Mouse (Mus musculus) lung, postnatal 4 days (tissue): ENCODE results near the gene Zswim1.
A peak's percentile ranks its signal among the peaks of the same experiment; 100 is the strongest.

Source experiments
- DNase-seq, 2 experiments: peaks; one replicate each; pipeline ENCODE4 v3.0.0; 2021

Zswim1 gene

DNA sequence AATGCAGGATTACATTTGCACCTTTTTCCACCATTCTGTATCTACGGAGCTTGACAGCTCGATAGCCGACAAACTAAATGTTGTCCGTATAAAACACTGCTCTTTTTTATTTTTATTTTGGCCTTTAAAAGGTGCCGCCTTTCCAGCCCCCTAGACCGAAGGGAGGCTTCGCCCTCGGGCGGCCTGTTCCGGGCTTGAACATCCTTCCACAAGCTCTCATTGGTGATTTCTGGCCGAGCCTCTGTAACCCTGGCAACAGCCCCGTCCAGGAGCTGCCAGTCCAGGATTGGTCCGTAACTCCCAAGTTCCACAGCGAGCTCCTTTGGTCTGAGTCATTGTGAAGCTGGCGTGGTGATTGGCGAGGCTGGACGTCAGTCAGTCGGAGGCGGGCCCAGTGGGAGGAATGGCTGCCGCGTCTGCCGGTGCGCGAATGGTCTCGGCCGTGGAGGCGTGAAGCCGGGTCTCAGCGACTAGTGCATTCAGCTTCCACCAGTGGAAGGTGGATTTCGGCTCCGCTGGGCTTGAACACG, at the start of gene Zswim1:
Zswim1 (plus strand) TSS at position 51 of the 530 bp plus-strand sequence.
- peak; percentile 99 to 100 for DNase-seq

DNA sequence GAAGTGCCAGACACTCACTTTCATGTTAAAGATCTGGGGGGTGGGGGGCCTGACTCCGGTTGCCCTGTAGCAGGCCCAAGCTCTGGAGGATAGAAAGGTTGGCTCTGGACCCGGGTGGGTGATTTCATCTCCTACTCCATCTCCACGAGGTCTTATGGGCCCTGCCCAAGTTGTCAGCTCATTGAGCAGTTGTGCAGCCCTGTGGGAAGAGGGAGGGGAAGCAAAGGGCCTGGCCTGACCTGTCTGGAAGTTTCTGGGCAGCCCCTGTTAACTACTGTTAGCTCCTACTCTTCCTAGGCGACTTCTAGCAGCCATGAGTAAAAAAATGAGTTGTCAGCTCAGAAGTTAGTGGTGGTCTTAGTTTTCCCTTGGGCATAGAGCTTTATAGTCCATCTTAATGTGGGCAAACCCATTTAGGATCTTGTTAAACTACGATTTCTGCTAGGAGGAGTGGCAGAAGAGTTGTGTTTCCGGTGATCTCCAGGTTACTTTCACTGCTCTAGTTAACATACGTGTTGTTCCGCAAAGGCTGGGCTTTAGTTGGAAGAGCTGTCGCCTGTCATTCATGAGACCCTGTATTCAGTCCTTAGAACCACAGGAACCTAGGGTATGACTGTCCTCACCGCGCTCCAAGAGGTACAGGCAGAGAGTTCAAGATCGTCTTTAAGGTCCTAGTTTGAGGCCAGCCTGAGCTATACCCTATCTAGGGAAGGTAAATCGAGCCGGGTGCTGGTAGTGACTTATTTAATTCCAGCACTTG, 49.1 kb upstream of the Zswim1 start:
- no peak for DNase-seq

DNA sequence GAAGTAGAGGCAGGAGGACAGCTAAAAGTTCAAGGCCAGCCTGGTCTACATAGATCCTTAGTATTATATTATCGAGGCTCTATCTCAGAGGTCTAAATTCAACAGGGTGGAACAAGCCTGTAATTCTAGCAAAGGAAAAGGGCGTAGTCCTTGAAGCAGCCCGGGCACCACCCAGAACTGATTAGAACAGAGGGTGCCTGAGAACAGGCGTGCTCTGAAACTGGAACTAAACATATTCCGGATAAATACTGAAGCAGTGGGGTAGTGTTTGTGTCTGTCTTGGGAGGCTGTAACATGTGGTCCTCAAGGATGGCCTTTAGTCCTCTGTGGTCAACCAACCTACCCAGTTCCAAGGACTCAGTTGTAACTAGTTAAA, 48.5 kb upstream of the Zswim1 start:
- DNase-seq, result no peak

DNA sequence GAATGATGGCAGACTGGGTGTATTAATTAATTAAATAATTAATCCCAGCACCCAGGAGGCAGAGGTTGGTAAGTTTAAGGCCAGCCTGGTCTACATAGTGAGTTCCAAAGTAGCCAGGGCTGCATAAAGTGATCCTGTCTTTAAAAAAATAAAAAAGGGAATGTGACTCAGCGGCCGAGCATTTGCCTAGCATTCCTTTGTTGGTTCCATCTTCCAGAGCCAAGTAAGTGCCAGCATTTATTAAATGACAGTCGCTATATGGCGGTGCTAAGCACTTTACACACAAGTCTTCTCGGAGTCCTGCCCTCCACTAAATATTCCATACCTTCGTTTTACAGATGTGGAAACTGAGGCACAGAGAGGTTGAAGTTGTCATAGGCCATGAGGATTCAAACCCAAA, 46.4 kb upstream of the Zswim1 start:
- DNase-seq, result no peak

DNA sequence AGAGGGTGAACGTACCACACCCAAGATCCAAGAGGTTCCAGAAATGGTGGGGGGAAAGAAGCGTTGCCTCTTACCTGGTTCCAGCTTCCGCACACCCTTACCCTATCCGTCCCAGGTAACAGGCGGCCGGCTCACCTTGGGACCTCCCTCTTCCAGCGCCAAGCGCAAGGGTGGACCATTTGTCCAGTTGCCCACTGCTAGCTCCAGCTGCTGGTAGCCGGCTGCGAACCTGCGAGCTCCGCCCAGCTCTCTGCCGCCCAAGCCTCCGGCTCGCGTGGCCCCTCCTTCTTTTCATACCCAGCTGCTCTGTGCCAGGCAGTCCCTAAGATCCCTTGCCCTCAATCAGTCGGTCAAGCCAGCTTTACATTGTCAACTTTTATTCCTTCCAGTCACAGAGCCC, 45.7 kb upstream of the Zswim1 start:
- no peak for DNase-seq

DNA sequence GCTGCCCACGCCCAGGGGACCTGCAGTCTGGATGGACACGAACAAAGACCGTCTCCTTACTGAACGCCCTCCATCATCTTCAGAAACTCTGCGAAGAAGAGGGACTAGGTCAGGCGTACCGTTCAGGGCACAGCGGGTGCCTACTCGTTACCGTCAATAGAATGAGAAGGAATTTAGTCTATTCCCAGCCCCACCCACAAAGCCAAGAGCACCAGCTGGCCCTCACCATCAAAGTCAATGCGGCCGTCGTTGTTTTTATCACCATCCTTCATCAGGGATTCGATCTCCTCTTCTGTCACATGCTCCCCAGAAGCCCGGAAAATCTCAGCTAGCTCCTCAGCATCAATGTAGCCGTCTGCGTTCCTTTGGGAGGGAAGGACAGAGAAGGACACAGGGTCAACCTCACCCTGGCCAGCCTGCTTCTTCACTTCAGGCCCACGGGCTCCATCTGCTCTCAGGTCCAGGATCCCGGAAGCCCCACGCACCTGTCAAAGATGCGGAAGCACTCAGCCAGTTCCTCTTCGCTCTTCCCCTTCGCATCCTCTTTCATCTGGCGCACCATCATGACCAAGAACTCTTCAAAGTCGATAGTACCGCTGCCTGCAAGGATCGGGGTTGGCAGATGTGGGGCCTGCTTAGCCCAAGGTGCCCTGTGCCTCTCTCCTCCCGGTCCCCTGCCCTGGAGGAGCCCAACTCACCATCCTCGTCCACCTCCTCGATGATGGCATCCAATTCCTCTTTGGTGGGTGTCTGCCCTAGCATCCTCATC, 45.1 kb upstream of the Zswim1 start:
- DNase-seq, result no peak

DNA sequence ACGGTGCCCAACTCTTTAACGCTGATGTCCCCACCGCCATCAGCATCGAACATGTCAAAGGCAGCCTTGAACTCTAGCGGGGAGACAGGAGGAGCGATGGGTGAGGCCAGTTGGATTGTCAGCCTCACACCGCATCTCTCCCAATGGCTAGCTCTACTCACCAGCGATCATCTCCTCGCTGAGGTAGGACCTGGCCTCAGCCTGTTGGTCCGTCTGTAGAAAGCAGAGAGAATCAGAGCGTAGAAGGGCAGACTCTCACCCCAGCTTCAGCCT, 44.5 kb upstream of the Zswim1 start:
- no peak for DNase-seq

DNA sequence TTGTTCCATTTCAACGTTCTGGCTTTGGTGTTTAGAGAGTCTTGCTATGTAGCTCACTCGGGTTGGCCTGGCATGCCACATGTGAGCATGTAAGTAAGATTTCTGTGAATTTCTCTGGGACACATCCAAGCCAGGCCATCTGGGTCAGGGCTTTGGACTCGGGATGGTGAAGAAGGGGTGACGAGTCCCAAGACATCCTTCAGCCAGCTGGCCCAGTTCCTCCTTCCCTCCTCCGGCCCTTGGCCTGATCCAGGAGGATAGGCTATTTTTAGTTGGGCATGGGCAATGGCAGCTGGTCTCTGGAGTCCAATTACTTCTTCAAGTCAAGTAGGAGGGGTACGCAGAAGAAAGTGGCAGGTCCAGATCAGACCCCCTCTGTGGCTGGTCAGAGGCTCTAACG, 43.7 kb upstream of the Zswim1 start:
- DNase-seq, result no peak

DNA sequence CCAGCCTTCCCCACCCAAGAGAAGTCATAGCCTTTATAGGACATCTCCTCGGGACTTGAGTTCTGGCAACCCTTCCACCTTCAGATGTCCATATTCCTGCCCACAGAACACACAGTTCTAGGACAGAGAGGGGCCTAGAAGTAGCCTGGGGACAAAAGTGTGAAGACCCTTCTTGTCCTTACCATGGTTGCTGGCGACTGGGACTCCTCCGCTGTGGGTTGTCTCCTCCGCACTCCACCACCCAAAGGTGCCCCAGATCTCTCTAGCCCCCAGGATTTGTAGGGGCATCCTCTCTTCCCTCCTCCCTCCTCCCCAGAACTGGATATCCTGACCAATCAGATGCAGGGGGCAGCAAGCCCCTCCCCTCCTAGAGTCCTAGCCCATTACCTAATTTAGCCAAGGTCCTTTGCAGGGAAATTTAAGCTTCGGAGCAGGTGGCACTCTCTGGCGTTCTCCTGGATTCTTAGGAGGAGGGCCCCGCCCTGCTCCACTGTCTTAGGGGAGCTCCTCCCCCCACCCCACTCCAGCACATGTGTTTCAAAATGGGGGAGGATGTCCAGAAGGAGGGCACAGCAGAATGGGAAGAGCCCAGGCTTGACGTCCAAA, 42.9 kb upstream of the Zswim1 start, which contains the start of gene Tnnc2:
Tnnc2 (minus strand) TSS at position 487 of the 606 bp plus-strand sequence.
- no peak for DNase-seq

DNA sequence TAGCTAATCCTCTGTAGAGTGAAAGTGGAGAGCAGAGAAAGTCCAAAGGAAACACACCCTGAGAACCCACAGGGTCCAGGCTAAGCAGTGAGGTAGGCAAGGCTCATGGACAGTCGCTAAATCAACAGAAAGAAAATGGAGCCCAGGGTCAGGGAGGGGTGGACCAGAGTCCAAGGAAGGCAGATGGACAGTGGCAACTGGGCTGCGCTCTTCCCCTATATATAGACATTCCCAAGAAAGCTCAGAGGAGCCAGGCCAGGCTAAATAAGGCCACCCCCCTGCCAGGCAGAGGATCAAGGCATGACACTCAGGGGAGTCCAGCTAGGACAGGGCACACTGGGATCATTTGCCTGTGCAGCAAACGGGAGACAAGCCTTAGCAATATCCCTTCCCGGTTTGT, 40.6 kb upstream of the Zswim1 start:
- DNase-seq, result no peak

DNA sequence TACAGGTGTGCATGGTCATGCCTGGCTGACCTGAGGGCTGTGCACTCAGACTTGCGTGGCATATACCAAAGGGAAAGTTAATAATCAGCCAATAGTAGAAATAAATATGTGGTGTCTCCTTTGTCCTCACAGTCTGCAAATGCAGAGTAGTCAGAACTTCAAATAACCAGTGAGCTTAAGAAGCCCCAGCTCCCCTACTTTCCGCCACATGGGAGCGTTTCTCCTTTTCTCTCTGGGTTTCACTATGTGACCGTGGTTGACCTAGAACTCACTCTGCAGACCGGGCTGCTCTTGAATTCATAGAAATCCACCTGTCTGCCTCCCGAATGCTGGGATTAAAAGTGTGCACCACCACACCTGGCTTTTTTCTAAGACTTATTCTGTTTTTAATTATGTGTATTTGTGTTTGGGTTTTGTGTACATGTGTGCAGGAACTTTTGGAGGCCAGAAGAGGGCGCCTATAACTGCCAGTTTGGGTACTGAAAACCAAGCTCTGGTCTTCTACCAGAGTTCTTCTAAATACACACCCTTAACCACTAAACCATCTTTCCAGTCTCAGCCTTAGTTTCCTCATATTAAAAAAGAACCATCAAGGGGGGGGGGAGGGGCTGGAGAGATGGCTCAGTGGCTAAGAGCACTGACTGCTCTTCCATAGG, 38.4 kb upstream of the Zswim1 start:
- DNase-seq, result no peak

DNA sequence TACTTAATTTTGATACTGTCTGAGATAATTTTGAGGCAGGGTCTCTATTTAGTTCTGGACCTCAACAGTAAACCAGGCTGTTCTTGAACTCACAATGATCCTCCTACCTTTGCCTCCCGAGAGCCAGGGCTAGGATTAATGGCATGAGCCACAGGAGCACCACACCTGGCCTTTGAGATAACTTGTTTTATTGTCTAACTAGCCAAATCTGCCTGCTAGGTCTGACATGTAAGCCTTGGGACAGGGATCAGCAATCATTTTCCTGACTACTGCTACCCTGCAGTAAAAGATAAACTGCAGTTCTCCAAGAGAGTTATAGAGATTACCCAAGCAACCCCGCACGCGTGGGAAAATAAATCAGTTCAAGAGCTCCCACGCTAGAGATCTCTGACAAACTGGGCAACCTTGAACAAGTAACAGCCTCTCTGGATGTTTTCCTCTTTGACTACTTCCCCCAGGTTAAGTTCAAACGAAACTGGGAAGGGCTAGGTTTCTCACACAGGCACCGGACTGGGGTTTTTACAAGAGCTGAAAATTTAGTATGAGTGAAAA, 37.5 kb upstream of the Zswim1 start:
- DNase-seq, result peak in 1 of 2 experiments; percentile 15

DNA sequence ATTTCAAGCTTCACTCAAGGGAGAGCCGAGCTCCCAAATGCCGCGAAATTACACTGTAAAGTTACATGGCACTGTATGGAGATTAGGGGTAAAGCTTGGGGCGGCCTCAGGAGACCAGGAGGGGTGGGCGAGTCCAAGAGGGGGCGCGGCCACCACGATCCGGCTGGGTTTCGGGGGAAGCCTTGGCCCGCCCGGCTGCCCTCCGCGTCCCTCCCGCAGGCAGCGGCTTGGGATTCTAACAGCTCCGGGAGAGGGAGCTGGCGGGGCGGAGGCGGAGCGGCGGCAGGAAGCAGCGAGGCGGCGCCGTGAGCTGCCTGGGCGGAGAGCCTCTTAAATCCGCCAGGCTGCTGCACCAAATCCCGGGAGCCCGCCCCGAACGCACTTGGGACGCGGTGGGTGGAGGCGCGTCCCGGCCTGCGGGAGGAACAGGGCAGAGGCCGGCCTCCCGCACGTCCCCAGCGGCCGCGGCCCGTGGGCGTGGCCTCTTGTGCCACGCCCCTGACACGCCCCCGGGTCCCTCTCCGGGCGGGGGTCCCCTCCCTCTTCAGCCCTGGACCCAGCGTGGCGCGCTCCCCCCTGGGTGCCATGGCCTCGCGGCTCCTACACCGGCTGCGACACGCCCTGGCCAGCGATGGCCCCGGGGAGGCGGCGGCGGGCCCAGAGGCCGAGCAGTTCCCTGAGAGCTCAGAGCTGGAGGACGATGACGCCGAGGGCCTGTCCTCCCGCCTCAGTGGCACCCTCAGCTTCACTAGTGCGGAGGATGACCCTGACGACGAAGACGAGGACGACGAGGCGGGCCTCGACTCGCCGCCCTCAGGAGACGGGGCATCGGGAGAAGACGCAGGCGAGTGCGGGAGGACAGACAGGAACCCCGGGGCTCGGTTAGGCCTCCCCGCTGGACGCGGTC, 36.8 kb upstream of the Zswim1 start, which contains the start of gene Snx21:
Snx21 (plus strand) TSS at position 343 of the 907 bp plus-strand sequence.
- peak; percentile 90 to 96 for DNase-seq

DNA sequence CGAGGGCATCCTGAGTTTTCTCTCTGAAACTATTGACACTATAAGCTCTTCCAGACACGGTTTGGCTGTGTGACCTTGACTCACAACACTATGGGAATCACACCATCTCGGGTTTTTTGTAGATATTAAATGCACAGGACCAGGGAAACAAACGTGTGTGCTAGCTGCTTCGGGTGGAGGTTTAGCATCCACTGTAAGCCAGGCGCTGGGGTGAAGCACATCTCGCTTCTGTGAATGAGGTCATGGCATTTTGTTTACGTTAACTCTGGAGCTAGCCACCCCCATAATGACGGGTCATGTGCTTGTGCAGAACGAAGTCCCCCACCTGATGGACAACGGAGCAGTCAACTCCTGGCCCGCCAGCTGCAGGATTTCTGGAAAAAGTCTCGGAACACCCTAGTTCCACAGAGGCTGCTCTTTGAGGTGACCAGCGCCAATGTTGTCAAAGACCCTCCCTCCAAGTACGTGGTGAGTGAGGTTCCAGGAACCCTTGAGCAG, 36.0 kb upstream of the Zswim1 start:
- DNase-seq, result peak; percentile 35 to 44

DNA sequence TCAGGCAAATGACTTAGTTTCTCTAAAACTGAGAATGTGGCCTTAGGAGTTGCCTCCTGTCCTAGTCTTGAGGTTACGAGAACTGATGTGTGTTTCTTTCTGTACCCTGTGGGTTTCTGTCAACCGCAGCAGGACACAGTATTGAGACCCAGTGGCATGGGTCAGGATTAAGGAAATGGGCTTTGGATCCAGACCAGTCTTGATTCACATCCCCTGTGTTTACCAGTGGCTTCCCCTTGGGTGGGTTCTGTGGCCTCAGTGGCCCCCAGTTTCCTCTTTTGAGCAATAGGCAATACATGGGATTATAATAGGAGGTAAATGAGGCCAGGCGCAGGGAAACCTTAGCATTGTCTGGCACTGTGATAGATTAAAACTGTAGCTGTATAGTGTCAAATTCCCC, 35.5 kb upstream of the Zswim1 start:
- no peak for DNase-seq

DNA sequence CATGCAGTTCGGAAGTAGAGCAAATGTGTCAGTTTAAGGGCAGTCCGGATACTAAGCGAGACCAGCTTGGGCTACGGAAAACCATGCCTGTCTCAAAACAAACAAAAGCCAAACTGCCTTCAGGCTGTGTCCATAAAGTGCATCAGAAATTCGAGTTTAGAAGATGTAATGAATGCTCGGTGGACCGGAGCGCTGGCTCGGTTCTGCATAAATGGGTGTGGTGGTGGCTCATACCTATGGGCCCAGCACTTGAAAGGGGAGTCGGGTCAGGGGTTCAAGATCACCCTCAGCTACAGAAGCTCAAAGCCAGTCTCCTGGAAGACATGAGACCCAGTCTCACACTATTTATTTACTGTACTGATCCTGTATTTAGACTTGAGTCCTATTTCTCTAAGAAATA, 34.7 kb upstream of the Zswim1 start:
- no peak for DNase-seq

DNA sequence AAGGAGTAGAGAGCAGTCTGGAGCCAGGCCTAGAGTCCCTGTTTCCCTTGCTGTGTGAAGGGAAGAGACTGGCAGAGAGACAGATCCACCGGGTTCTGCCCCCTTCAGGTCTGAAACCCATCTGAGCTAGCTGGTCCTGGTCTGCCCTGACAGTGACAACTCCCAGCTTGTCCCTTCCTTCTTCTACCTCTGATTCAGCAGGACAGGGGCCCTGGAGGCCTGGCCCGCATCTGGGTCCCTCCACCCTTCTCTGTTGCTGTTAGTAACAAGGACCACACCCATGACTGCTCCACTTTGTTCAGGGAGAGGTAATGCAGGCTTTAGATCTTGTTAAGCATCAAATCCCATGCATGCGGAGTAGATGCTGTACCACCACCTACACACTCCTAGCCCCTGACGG, 34.1 kb upstream of the Zswim1 start:
- DNase-seq, result no peak

DNA sequence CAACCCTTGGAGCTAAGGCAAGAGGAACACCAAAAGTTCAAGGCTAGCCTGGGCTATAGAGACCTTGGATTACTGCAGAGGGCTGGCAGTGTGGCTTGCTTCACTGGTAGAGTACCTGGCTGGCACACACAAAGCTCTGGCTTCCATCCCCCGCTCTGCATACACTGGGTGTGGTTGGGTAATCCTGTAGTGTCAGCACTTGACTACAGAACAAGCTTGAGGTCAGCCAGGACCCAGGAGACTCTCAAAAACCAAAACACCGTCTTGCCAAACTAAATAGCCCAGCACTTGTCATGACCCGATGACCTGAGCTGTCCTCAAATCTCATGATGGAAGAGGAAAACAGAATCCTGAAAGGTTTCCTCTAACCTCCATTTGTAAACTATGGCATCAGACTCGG, 32.0 kb upstream of the Zswim1 start:
- DNase-seq, result peak; percentile 51 to 67

DNA sequence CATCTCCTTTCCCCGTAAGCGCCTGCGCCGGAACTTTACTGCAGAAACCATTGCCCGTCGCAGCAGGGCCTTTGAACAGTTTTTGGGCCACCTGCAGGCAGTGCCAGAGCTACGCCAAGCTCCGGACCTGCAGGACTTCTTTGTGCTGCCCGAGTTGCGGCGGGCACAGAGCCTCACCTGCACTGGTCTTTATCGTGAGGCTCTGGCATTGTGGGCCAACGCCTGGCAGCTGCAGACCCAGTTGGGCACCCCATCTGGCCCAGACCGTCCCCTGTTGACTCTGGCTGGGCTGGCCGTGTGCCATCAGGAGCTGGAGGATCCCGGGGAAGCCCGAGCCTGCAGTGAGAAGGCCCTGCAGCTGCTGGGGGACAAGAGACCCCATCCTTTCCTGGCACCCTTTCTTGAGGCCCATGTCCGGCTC, 30.6 kb upstream of the Zswim1 start:
- DNase-seq, result no peak

DNA sequence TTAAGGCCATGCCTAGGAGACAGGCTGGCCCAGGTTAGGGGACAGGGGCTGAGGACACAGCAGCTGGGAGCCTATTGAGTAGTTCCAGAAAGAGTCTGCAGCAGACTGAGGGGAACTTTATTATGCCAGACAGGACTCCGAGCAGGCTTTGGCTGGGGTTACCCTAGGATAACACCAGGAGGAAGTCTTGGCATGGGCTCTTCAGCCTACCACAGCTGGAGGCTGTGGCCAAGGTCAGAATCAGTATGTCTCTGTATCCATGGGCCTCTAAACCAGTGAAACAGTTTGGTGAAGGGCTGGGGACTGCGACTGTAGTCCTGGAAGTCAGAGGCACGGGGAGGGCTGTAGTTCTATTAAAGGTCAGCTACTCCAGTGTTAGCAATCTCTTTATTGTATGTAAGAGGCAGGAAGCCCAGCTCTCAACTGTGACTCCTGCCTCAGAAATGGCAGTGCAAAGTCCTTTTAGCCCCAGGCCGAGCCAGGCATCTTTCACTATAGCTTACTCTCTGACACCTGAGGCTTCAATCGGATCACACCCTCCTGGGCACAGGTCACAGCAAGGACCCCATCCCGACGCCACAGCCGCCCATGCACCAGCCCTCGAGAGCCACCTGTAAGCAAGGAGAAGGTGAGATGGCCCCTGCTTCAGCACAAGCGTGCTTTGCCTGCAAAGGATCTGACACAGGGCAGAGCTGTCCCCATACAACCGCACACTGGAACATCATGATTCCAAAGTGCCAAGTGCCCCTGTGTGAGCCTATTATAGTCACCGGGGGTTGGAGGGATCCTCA, 29.9 kb upstream of the Zswim1 start:
- DNase-seq, result no peak

DNA sequence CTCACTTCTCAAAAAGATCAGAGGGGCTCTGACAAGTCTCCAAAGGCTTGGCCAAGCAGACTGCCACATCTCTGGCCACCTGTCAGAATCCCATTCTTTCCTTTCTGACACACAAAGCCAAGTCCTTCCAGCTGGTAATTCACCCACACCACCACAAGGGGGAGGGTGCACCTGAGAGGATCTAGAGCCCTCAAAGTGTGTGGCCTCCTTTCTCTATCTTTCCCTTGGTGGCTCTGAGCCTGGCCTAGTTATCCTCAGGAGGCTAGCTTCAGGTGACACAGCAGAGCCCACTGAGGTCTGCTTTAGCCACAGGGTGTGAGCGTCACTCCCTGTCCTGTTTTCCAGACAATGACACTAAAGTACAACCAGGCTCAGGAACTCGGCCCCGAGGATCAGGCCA, 29.2 kb upstream of the Zswim1 start:
- DNase-seq, result peak; percentile 61 to 67
